Mouse (Mus musculus) limb, embryonic 10.5 days (tissue): ENCODE data around the gene Stard3. TPM values are rescaled to one million over a fixed set of nuclear protein-coding genes. Genes with fewer than 3 reads are reported as not detected.

Source experiments
- DNase-seq: peaks from one replicate; pipeline ENCODE4 v3.0.0-alpha.2; 2017; ENCODE audit warnings: low spot score
- H3K27ac ChIP-seq: fragments of 300-500 bp; sonication (generic); 2 replicates; pipeline ENCODE4 v1.5.1; 2016; ENCODE audit warnings: mild to moderate bottlenecking
- H3K27me3 ChIP-seq: fragments of 300-500 bp; sonication (generic); 2 replicates; pipeline ENCODE4 v1.6.1; 2016; ENCODE audit warnings: low read depth, mild to moderate bottlenecking; ENCODE audit not compliant: poor library complexity, severe bottlenecking
- H3K36me3 ChIP-seq: fragments of 300-500 bp; sonication (generic); 2 replicates; pipeline ENCODE4 v1.6.1; 2016; ENCODE audit warnings: mild to moderate bottlenecking, moderate library complexity
- H3K4me1 ChIP-seq: fragments of 300-500 bp; sonication (generic); 2 replicates; pipeline ENCODE4 v1.6.1; 2016
- H3K4me3 ChIP-seq: fragments of 300-500 bp; sonication (generic); 2 replicates; pipeline ENCODE4 v1.5.1; 2016; ENCODE audit warnings: mild to moderate bottlenecking, moderate library complexity
- H3K9me3 ChIP-seq: fragments of 300-500 bp; sonication (generic); replicated peaks from 2 replicates; pipeline ENCODE4 v1.6.1; 2016; ENCODE audit warnings: mild to moderate bottlenecking
- WGBS: fragments of 180-500 bp; shearing (Covaris S2); methylation state at CpG from one replicate; pipeline ENCODE4 v1.1.7; 2016; 5-methylcytosine and 5-hydroxymethylcytosine counted together
- polyA plus RNA-seq: library from polyadenylated mRNA; unstranded; fragments of >200 nt; fragmentation: Nextera tagmentation; extraction: Ambion mirVana; gene quantifications from 2 replicates; pipeline ENCODE4 v1.2.1, GENCODE M21; 2016

Gene Stard3
- 37.8 and 41.3 TPM in 2 replicates for polyA plus RNA-seq

DNA sequence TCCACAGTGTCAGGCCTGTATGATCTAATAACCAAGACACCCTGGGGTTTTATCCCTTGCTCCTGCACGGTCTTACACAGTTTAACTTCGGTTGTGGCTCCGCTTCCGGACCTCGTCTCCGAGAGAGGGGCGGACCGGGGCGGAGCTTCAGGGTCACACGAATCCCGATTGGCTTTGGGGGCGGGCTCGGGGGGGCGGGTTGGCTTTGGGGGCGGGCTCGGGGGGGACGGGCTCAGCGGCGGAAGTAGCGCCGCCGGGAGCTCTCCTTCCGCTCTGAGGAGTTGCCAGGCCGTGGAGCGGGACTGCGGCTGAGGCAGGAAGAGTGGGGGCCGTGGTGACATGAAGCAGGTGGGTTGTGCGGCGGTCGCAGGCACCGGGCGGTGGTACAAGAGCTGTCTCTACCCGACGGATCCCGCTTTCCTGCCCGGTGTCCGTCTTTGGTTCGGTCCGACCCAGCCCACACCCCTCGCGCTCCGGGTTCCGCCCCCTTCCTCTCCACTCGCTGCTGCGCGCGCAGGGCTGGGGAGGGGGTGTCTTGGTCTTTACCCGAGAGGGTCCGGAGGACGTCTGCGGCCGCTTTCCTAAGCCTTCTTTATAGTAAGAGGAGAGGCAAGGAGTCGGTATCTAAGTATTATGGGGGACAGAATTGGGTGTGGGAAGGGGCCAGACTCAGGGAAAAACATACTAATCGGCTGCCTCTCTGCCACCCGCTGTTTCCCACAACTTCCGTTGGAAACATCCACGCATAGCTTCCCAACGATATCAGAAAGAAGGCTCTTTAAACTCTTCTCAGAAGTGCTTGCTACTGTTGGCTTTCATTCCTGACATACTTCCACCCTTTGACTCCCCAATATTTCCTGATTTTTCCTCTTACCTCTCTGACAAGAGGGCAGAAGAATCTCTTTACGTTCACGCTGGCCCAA, at the start of gene Stard3:
Gene Stard3 (plus strand): TSS at position 208 of the 923 bp plus-strand sequence.
- WGBS = under 1% methylated on average over 60 of the region's 60 CpGs
- Histone ChIP-seq H3K4me1 (peaks cover 55% of the 10 kb centered on the region), H3K27me3 (peaks cover 29% of the 10 kb centered on the region), H3K27ac (peak within 1 kb of the TSS; percentile 90), H3K36me3 (peaks cover 5% of the 10 kb centered on the region; the same call in 1 of the 2 replicates), H3K4me3 (peak within 1 kb of the TSS; percentile 79), H3K9me3 (no peaks in the 10 kb centered on the region)
- peak; percentile 94 for DNase-seq

DNA sequence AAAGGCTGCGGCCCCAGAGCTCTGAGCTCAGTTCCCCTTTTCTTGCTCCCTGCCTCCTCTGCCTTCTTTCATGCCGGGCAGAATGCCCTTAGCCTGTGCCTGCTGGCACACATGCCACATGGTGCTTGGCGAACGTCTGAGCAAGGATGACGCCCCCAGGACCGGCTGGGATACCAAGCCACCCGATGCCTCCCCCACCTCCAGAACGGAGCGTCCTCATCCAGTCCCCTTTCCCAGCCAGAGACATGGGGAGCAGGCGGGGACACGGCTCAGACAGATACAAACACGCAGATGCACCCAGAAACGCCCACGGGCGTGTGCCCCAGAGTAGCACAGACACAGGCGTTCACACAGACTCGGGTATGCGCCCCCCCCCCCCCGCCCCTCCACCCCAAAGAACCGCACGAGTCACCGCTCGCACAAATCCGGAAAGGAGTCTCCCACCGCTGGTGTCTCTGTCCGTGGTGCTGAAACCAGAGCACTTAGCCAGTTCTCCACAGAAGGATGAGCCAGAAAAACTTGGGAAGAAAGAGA, 44.3 kb upstream of the Stard3 start:
- no peak overlapping the region for H3K4me3 ChIP-seq
- H3K36me3 ChIP-seq = no peaks in the 10 kb centered on the region
- H3K4me1 ChIP-seq = peaks cover 4% of the 10 kb centered on the region; the same call in 1 of the 2 replicates
- 1% methylated on average over 26 of the region's 26 CpGs for WGBS
- no peak overlapping the region for H3K27ac ChIP-seq
- peaks cover 85% of the 10 kb centered on the region for H3K27me3 ChIP-seq
- H3K9me3 ChIP-seq = no peaks in the 10 kb centered on the region
- DNase-seq = peak; percentile 87

DNA sequence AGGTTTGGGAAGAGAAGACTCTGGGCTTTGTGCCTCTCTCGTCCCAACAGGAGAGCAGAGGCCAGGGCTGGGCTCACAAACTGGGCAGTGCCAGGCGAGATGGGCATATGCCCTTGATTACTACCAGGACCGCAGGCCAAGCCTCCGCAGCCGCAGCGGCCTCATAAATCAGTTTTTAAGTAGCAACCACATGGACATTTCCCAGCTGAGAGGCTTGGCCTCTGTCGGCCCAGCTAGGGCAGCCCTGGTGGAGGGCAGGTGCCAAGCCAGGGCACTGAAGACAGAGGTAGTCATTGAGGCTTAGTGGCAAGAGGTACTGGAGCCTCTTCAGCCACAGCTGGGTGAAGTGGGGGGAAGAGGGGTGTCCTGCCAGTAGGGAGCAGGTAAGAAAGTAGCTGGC, 40.7 kb upstream of the Stard3 start:
- Histone ChIP-seq H3K27ac (no peak overlapping the region), H3K4me1 (peaks cover 4% of the 10 kb centered on the region; the same call in 1 of the 2 replicates), H3K27me3 (peaks cover 99% of the 10 kb centered on the region), H3K9me3 (no peaks in the 10 kb centered on the region), H3K4me3 (no peak overlapping the region), H3K36me3 (no peaks in the 10 kb centered on the region)
- DNase-seq = no peak
- WGBS = 3% methylated on average over 7 of the region's 7 CpGs

DNA sequence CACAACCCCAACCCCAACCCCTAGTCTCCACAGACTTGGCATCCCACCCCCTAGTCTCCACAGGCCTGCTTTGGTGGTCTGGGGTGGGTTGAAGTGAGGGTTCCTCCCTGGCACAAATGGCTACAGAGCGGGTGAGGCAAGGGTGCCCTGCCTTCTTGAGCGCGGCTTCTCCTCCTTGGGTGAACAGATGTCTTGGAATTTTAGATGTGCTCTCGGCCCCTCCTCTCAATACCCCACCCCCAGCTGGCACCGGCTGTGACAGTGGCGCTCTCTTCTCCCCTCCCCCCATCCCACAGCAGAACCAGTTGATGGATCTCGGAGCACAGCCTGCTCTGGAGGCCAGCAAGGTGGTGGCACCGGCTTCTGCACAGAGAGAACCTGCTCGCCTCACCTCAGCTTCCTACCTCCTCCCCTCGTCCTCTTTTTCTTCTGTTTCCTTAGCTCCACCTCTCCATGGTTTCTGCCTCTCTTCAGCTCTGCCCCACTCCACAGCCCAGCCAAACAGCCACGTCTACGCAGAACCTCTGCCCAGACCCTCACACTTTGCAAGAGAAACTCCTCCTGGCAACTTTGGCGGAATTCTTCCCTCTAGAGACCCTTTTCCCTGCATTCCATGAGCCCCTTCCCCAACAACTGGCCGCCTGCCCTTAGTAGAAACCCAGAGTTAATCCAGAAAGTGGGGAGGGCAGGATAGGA, 39.6 kb upstream of the Stard3 start:
- Histone ChIP-seq H3K27ac (no peak overlapping the region), H3K9me3 (no peaks in the 10 kb centered on the region), H3K4me3 (no peak overlapping the region), H3K36me3 (no peaks in the 10 kb centered on the region), H3K27me3 (peaks cover 100% of the 10 kb centered on the region), H3K4me1 (peaks cover 4% of the 10 kb centered on the region; the same call in 1 of the 2 replicates)
- DNase-seq = no peak
- WGBS = 1% methylated on average over 14 of the region's 14 CpGs

DNA sequence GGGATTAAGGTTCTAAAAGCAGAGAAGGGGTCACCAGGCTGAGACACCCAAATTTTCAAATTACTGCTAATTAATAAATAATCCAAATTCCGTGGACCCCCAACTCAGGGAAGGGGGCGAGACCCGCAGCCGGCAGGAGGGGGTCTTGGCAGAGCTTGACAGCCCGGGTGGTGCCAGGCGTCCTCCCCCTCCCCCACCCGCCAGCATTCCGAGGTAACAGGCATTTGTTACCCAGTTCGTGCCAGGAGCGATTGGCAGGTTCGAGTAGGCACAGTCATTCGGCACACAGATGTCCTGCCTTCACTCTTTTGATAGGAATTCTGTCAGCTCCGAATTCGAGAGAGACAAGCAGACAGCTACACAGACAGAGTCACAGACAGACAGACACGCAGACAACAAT, 39.0 kb upstream of the Stard3 start:
- WGBS = 4% methylated on average over 15 of the region's 15 CpGs
- no peaks in the 10 kb centered on the region for H3K4me1 ChIP-seq
- H3K36me3 ChIP-seq = no peaks in the 10 kb centered on the region
- H3K4me3 ChIP-seq = no peak overlapping the region
- no peak overlapping the region for H3K27ac ChIP-seq
- peaks cover 100% of the 10 kb centered on the region for H3K27me3 ChIP-seq
- H3K9me3 ChIP-seq = no peaks in the 10 kb centered on the region
- no peak for DNase-seq

DNA sequence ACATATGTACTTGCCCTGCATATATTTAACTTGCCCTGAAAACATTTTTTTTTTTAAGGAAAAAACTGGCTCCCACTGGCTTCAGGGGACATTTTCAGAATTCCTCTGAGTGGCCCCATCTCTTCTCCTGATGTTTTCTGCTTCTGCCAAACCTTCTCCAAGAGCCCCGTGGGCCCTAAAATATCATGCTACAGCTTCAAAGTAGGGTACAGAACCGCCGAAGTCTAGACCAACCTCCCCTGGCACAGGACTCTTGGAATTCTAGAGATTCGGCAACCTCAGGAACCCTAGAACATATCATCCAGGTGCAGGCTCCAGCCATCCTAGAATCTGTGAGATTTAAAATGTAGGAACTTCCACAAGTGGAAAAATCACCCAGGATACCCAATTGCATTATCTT, 38.6 kb upstream of the Stard3 start:
- Histone ChIP-seq H3K27ac (no peak overlapping the region), H3K27me3 (peaks cover 100% of the 10 kb centered on the region), H3K9me3 (no peaks in the 10 kb centered on the region), H3K4me3 (no peak overlapping the region), H3K4me1 (no peaks in the 10 kb centered on the region), H3K36me3 (no peaks in the 10 kb centered on the region)
- WGBS = 16% methylated on average over 4 of the region's 4 CpGs
- no peak for DNase-seq

DNA sequence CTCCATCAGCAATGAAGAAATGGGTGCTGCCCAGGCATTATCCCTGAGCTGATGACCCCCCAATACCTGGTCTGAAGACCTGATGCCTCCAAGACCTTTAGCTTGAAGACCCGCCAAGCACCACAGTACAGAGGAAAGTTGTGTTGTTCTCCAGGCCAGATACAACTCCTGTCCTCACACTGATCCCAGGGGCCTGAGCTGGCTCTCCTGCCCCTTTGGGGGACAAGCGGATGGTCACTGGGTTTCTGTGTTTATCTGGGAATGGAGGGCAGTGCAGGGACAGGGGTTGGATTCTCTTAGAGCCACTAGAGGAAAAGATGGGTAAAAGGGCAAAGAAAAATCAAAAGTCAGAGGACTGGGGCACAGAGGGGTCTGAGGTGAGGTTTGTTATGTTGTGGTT, 38.2 kb upstream of the Stard3 start:
- DNase-seq = no peak
- H3K4me3 ChIP-seq = no peak overlapping the region
- no peaks in the 10 kb centered on the region for H3K4me1 ChIP-seq
- no peaks in the 10 kb centered on the region for H3K36me3 ChIP-seq
- no peaks in the 10 kb centered on the region for H3K9me3 ChIP-seq
- no peak overlapping the region for H3K27ac ChIP-seq
- peaks cover 100% of the 10 kb centered on the region for H3K27me3 ChIP-seq
- WGBS = 7% methylated on average over 2 of the region's 2 CpGs

DNA sequence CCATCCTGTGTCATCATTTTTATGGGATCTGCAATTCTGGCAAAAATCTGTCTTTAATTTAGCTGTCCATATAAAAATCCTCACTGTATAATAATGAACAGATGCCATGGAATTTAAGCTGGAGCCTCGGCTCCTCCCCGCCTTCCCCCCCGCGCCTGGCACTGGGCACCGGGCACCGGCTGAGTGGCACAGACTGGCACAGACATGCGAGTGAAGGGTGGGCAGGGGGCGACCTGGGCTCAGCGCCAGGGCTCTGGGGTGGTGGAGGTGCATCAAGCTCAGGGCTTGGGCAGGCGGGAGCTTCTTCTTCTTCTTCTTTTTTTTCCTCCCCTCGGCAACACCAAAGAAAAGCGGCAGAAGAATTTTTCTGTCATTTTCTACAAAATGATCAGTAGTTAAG, 37.8 kb upstream of the Stard3 start:
- no peaks in the 10 kb centered on the region for H3K4me1 ChIP-seq
- H3K27ac ChIP-seq = no peak overlapping the region
- no peak overlapping the region for H3K4me3 ChIP-seq
- H3K9me3 ChIP-seq = no peaks in the 10 kb centered on the region
- H3K36me3 ChIP-seq = no peaks in the 10 kb centered on the region
- WGBS = 10% methylated on average over 12 of the region's 12 CpGs
- peaks cover 100% of the 10 kb centered on the region for H3K27me3 ChIP-seq
- no peak for DNase-seq

DNA sequence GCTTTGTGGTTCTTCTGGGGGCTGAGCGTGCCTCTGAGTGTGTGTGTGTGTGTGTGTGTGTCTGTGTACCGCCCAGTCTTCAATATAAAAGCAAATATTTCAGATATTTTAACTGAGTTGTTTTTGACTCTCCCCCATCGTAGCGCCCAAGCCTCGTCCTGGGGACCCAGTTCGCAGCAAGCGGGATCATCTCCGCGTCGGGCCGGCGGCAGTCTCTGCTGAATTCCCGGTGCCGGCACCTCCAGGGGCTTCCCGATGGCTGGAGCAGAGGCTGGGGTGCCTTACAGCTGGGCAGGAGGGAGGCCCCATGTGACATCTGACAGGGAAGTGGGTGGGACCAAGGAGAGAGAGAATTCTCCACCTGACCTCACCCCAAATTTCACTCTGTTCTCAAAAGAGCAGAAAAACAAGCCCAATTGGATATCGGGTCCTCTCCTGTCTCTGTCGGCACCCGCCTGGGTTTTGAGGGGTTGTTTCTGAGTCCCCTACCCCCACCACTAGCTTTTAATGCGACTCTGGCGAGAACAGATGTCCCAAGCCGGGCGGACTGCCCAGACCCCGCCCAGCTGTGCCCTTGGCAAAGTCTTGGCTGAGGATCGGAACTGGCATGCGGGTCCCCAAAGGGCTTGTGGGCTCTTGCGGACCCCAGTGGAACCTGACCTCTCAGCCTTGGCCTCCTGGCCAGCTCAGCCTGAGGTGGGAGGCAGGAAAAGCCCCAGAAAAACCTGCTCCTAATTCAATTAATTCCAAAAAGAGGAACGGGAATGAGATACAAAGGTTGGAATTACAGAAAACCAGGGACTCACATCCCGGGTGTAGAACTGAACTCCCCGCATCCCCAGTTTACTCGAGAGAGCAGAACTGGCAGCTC, 37.1 kb upstream of the Stard3 start:
- no peak overlapping the region for H3K27ac ChIP-seq
- 2% methylated on average over 30 of the region's 30 CpGs for WGBS
- no peaks in the 10 kb centered on the region for H3K4me1 ChIP-seq
- H3K36me3 ChIP-seq = no peaks in the 10 kb centered on the region
- no peak overlapping the region for H3K4me3 ChIP-seq
- peaks cover 100% of the 10 kb centered on the region for H3K27me3 ChIP-seq
- no peaks in the 10 kb centered on the region for H3K9me3 ChIP-seq
- no peak for DNase-seq

DNA sequence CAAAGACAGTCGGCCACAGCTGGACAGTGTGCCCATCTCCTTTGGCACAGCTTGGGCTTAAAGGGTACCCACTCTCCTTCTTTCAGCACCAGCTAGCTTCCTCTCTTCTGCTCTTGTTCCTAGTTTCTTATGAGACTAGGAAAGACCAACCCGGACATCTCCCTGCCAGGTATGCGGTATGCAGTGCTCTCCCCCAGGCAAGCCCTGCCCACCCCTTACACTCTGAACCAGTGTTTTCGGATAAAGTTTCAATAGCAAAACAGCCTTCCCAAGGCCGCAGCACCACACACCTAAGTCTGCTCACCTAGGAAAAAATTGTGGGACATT, 36.5 kb upstream of the Stard3 start:
- H3K27ac ChIP-seq = no peak overlapping the region
- no peak for DNase-seq
- H3K9me3 ChIP-seq = no peaks in the 10 kb centered on the region
- no peaks in the 10 kb centered on the region for H3K36me3 ChIP-seq
- H3K27me3 ChIP-seq = peaks cover 100% of the 10 kb centered on the region
- H3K4me1 ChIP-seq = peaks cover under 1% of the 10 kb centered on the region; the same call in 1 of the 2 replicates
- no peak overlapping the region for H3K4me3 ChIP-seq
- WGBS = 7% methylated on average over 5 of the region's 5 CpGs

DNA sequence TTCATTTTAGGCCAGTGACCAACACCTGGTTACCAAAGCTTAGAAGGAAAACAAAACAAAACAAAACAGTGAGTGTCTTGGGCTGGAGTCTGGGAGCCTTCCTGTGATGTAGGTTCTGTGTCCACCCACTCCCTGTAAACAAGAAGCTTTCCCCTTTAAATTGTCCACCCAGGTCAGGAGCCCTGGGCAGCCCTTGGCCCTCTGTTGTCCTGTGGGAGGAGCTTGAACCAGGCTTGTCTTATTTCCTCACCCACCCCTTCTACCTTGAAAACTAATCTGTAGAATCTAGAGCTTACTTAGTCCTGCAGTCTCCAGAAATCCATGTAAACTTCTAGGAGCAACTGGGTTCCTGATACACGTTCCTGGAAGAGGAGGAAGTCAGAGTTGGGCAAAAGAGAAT, 36.0 kb upstream of the Stard3 start:
- H3K4me1 ChIP-seq = peaks cover 6% of the 10 kb centered on the region
- 8% methylated on average over 1 of the region's 1 CpGs for WGBS
- DNase-seq = no peak

DNA sequence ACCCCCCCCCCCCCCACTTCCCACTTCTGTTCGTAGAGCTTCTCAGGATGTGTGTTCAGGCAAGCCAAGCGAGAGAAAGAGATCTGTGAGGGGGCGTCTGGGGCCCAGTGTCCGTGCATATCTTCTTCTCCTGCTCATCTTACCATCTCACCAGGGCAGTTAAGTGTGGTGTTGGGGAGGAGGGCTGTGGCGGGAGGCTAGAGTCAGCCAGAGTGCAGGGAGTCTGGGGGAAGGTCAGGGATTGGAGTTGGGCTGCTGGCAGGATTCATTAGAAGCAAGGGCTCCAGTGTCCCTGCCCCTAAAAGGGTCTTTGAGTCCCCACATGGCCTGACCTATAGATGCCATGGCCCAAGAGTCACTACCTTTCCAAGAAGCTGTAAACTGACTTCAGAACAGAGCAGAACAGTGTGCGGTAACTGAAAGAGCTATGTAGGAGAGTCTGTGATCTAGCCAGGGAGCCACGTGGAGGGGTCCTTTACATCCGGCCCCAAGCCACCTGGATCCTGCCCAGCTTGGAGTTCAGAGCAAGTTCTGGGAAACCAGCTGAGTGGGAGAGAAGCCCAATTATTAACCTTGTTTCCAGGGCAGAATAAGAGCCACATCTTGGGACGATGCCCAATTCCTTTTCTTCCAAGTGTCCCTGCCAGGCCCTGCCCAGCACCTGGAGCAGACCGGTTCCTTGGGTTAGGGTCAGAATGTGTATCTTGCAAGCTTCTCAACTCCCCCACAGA, 34.9 kb upstream of the Stard3 start:
- Histone ChIP-seq H3K27ac (no peak overlapping the region), H3K4me3 (no peak overlapping the region), H3K36me3 (no peaks in the 10 kb centered on the region), H3K27me3 (peaks cover 100% of the 10 kb centered on the region), H3K4me1 (peaks cover 17% of the 10 kb centered on the region), H3K9me3 (no peaks in the 10 kb centered on the region)
- no peak for DNase-seq
- 4% methylated on average over 10 of the region's 10 CpGs for WGBS

More for the DNA sequence above, 36.0 kb upstream of the Stard3 start:
- no peak overlapping the region for H3K27ac ChIP-seq
- H3K27me3 ChIP-seq = peaks cover 100% of the 10 kb centered on the region
- no peak overlapping the region for H3K4me3 ChIP-seq
- H3K36me3 ChIP-seq = no peaks in the 10 kb centered on the region
- no peaks in the 10 kb centered on the region for H3K9me3 ChIP-seq
